Mouse (Mus musculus) E14TG2a.4 (cell line): Measurements from ENCODE around the gene Man2b1.
A peak's percentile ranks its signal among the peaks of the same experiment; 100 is the strongest.
"Not testable (repeated sequence)": the region's sequence is repeated elsewhere in the genome, so short reads cannot be mapped to it uniquely, and the experiment has no call there.

ENCODE experiments used
- H3K27me3 ChIP-seq: 2 replicates; pipeline ENCODE4 v1.6.1; 2014; ENCODE audit warnings: low read length, control low read depth; ENCODE audit not compliant: insufficient read depth
- H3K36me3 ChIP-seq: 2 replicates; pipeline ENCODE4 v1.6.1; 2014; ENCODE audit warnings: low read length, control low read depth; ENCODE audit not compliant: insufficient read depth
- H3K4me1 ChIP-seq: replicated peaks from 2 replicates; pipeline ENCODE4 v1.6.1; 2014; ENCODE audit warnings: low read depth, low read length, control low read depth
- H3K4me3 ChIP-seq: replicated peaks from 2 replicates; pipeline ENCODE4 v1.5.1; 2014; ENCODE audit warnings: mild to moderate bottlenecking, low read length
- H3K9me3 ChIP-seq: 2 replicates; pipeline ENCODE4 v1.6.1; 2014; ENCODE audit warnings: low read length, control low read depth
- CTCF ChIP-seq: conservative IDR thresholded peaks from 2 replicates; pipeline ENCODE4 v1.5.1; 2014; ENCODE audit warnings: low read length
- NANOG ChIP-seq: IDR thresholded peaks from 2 replicates; pipeline ENCODE4 v1.6.1; 2014; ENCODE audit warnings: borderline replicate concordance, low read length, mixed read lengths
- POU5F1 ChIP-seq: IDR thresholded peaks from 2 replicates; pipeline ENCODE4 v1.6.1; 2014; ENCODE audit warnings: low read length, borderline replicate concordance

The Man2b1 gene

GRCm38 (mm10) chr8:85080214-85080531 lies 2.9 kb upstream of the Man2b1 start:
- Histone ChIP-seq H3K9me3 (no peaks in the 10 kb centered on the region), H3K27me3 (no peaks in the 10 kb centered on the region), H3K4me1 (peaks cover 57% of the 10 kb centered on the region), H3K4me3 (peak overlapping the region; percentile 96), H3K36me3 (peaks cover 50% of the 10 kb centered on the region)
- TF ChIP-seq CTCF (no peak), NANOG (no peak), POU5F1 (no peak)

- TF ChIP-seq POU5F1 (no peak), NANOG (no peak), CTCF (no peak)
- no peaks in the 10 kb centered on the region for H3K27me3 ChIP-seq
- peaks cover 52% of the 10 kb centered on the region for H3K4me1 ChIP-seq
- no peaks in the 10 kb centered on the region for H3K9me3 ChIP-seq
- H3K4me3 ChIP-seq, result peak within 1 kb of the TSS; percentile 96
- H3K36me3 ChIP-seq, result peaks cover 50% of the 10 kb centered on the region
Observed at GRCm38 (mm10) chr8:85080532-85081215, 2.4 kb upstream of the Man2b1 start, which contains the start of gene Wdr83os. Gene Wdr83os, plus strand, starts transcription at chr8:85080740.

GRCm38 (mm10) chr8:85081216-85081555 lies 1.9 kb upstream of the Man2b1 start, which contains the start of gene Wdr83:
Gene Wdr83, minus strand, starts transcription at chr8:85081306.
- H3K27me3 ChIP-seq, result no peaks in the 10 kb centered on the region
- peak within 1 kb of the TSS; percentile 96 for H3K4me3 ChIP-seq
- H3K9me3 ChIP-seq, result no peaks in the 10 kb centered on the region
- H3K36me3 ChIP-seq, result peaks cover 49% of the 10 kb centered on the region
- H3K4me1 ChIP-seq, result peaks cover 48% of the 10 kb centered on the region
- TF ChIP-seq NANOG, result no peak
- TF ChIP-seq POU5F1, result no peak
- TF ChIP-seq CTCF, result no peak

GRCm38 (mm10) chr8:85082169-85082568 lies 901 bp upstream of the Man2b1 start:
- not testable (repeated sequence) for H3K27me3 ChIP-seq, H3K9me3 ChIP-seq, H3K4me3 ChIP-seq
- Histone ChIP-seq H3K36me3 (peaks cover 49% of the 10 kb centered on the region), H3K4me1 (peaks cover 41% of the 10 kb centered on the region)

- H3K4me3 ChIP-seq, result peak overlapping the region; percentile 89; the same call in 1 of the 2 replicates
- H3K27me3 ChIP-seq, result no peaks in the 10 kb centered on the region
- peaks cover 33% of the 10 kb centered on the region for H3K4me1 ChIP-seq
- H3K36me3 ChIP-seq, result peaks cover 45% of the 10 kb centered on the region
- TF ChIP-seq NANOG, result no peak
- no peak for TF ChIP-seq CTCF
- TF ChIP-seq POU5F1, result no peak
- H3K9me3 ChIP-seq, result no peaks in the 10 kb centered on the region
Observed at GRCm38 (mm10) chr8:85084633-85085032, 1.6 kb downstream of the Man2b1 start.

GRCm38 (mm10) chr8:85086238-85086637 lies 3.2 kb downstream of the Man2b1 start:
- H3K27me3 ChIP-seq, result no peaks in the 10 kb centered on the region
- H3K9me3 ChIP-seq, result no peaks in the 10 kb centered on the region
- TF ChIP-seq NANOG (no peak), CTCF (no peak), POU5F1 (no peak)
- no peak overlapping the region for H3K4me3 ChIP-seq
- peaks cover 49% of the 10 kb centered on the region for H3K36me3 ChIP-seq
- peaks cover 31% of the 10 kb centered on the region for H3K4me1 ChIP-seq

GRCm38 (mm10) chr8:85088771-85089170 lies 5.7 kb downstream of the Man2b1 start:
- H3K27me3 ChIP-seq, result no peaks in the 10 kb centered on the region
- TF ChIP-seq CTCF (no peak), POU5F1 (no peak), NANOG (no peak)
- no peak overlapping the region for H3K4me3 ChIP-seq
- H3K9me3 ChIP-seq, result no peaks in the 10 kb centered on the region
- peaks cover 69% of the 10 kb centered on the region for H3K36me3 ChIP-seq
- peaks cover 22% of the 10 kb centered on the region for H3K4me1 ChIP-seq

- H3K9me3 ChIP-seq, result no peaks in the 10 kb centered on the region
- H3K36me3 ChIP-seq, result peaks cover 75% of the 10 kb centered on the region
- no peaks in the 10 kb centered on the region for H3K27me3 ChIP-seq
- TF ChIP-seq NANOG (no peak), POU5F1 (no peak), CTCF (no peak)
- no peak overlapping the region for H3K4me3 ChIP-seq
- H3K4me1 ChIP-seq, result peaks cover 18% of the 10 kb centered on the region
Observed at GRCm38 (mm10) chr8:85090856-85091255, 7.8 kb downstream of the Man2b1 start.

- TF ChIP-seq NANOG, result no peak
- TF ChIP-seq CTCF, result no peak
- TF ChIP-seq POU5F1, result no peak
- peaks cover 25% of the 10 kb centered on the region for H3K4me1 ChIP-seq
- H3K27me3 ChIP-seq, result no peaks in the 10 kb centered on the region
- peaks cover 79% of the 10 kb centered on the region for H3K36me3 ChIP-seq
- no peaks in the 10 kb centered on the region for H3K9me3 ChIP-seq
- peak overlapping the region; percentile 51; the same call in 1 of the 2 replicates for H3K4me3 ChIP-seq
Observed at GRCm38 (mm10) chr8:85091526-85092090, 8.5 kb downstream of the Man2b1 start.
